Mouse (Mus musculus) small intestine, adult 2 months (tissue): ENCODE results near the gene Dnaic1. TPM values are rescaled to one million over a fixed set of nuclear protein-coding genes. Genes with fewer than 3 reads are reported as not detected.
"Not testable (repeated sequence)": the region's sequence is repeated elsewhere in the genome, so short reads cannot be mapped to it uniquely, and the experiment has no call there.

Source experiments
- H3K27ac ChIP-seq: fragments of 200-500 bp; 2 replicates; pipeline ENCODE4 v1.5.1; 2012; ENCODE audit warnings: low read depth, low read length, control low read depth, inconsistent platforms; ENCODE audit not compliant: insufficient read depth
- H3K27me3 ChIP-seq: fragments of 200-500 bp; 2 replicates; pipeline ENCODE4 v1.6.1; 2012; ENCODE audit warnings: mild to moderate bottlenecking, moderate library complexity, low read length, inconsistent platforms; ENCODE audit not compliant: control insufficient read depth, insufficient read depth
- H3K36me3 ChIP-seq: fragments of 200-500 bp; 2 replicates; pipeline ENCODE4 v1.6.1; 2012; ENCODE audit warnings: mild to moderate bottlenecking, low read length, control low read depth, inconsistent platforms; ENCODE audit not compliant: control insufficient read depth, insufficient read depth
- H3K4me1 ChIP-seq: fragments of 200-500 bp; 2 replicates; pipeline ENCODE4 v1.6.1; 2012; ENCODE audit warnings: low read length, inconsistent platforms, mixed read lengths; ENCODE audit not compliant: control insufficient read depth, insufficient read depth, insufficient read length
- H3K4me3 ChIP-seq: fragments of 200-500 bp; 2 replicates; pipeline ENCODE4 v1.5.1; 2012; ENCODE audit warnings: low read depth, mild to moderate bottlenecking, control low read depth, inconsistent platforms, low read length, moderate library complexity
- WGBS: fragments of 180-500 bp; shearing (Covaris S2); methylation state at CpG from one replicate; pipeline ENCODE4 v1.1.7; 2018; 5-methylcytosine and 5-hydroxymethylcytosine counted together
- polyA plus RNA-seq: library from polyadenylated mRNA; depleted of rRNA; stranded (reverse); fragments of >200 nt; gene quantifications from 2 replicates; pipeline ENCODE4 v1.2.3, GENCODE M21; 2012; rRNA removed

Dnaic1 gene
- polyA plus RNA-seq, 1 experiment = 5.4 TPM

GRCm38 (mm10) chr4:41684931-41685453, 115.4 kb downstream of the Dnaic1 start:
- not testable (repeated sequence) for H3K27ac ChIP-seq, H3K4me1 ChIP-seq, H3K4me3 ChIP-seq, H3K27me3 ChIP-seq, H3K36me3 ChIP-seq
- WGBS = 4% methylated on average over 14 of the region's 14 CpGs

DNA sequence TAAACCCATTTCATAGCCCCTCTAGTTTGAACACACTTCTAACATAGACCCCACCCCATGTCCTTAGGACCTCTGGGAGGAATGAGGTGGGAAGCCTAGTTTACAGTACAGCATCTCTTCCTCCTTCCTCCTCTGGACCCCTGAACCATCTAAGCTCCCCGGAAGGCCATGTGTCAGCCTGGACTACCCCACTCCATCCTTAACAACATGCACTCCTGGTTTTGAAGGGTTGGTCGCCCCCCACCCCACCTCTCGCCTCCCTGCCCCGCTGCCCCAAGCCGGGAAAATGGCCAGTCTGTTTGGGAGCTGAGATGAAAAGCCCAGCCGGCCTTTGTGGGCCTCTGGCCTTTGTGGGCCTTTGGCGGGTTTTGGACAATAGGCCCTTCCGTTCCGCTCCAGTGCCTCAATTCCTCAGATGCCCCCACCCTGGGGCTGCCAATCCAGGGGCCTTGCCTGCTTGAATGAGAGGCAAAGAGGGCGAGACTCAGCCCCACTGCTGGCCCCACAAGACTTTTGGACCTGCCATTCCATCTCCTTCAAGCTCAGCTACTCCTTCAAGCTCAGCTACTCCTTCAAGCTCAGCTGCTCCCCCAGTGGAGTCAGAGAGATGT, 116.4 kb downstream of the Dnaic1 start:
- not testable (repeated sequence) for H3K4me3 ChIP-seq
- WGBS = 50% methylated on average over 10 of the region's 10 CpGs

More for the DNA sequence above, 116.4 kb downstream of the Dnaic1 start:
- H3K36me3 ChIP-seq, H3K4me1 ChIP-seq, H3K27ac ChIP-seq, H3K27me3 ChIP-seq: not testable (repeated sequence)

Other genes starting within 250 kb of the Dnaic1 start
- 11.3 and 24.6 TPM in 2 replicates for gene Ubap1, start 220.8 kb upstream of the Dnaic1 start, polyA plus RNA-seq
- gene Kif24, start 104.9 kb upstream of the Dnaic1 start, polyA plus RNA-seq = 0.62 and 1.1 TPM in 2 replicates
- gene Nudt2, start 104.6 kb upstream of the Dnaic1 start, polyA plus RNA-seq = 4.8 and 10.5 TPM in 2 replicates
- 4.6 and 10.2 TPM in 2 replicates for gene AI464131, start 66.7 kb upstream of the Dnaic1 start, polyA plus RNA-seq
- gene 1110017D15Rik, start 52.4 kb upstream of the Dnaic1 start, polyA plus RNA-seq = 0.37 TPM in 1 of 2 replicates, not detected in the other
- 12.5 and 16.0 TPM in 2 replicates for gene Fam219a, start 237 bp upstream of the Dnaic1 start, polyA plus RNA-seq
- gene Enho, start 70.5 kb downstream of the Dnaic1 start, polyA plus RNA-seq = 7.6 and 9.3 TPM in 2 replicates
- gene Cntfr, start 127.3 kb downstream of the Dnaic1 start, polyA plus RNA-seq = 1.7 and 2.0 TPM in 2 replicates
- gene Il11ra1, start 130.2 kb downstream of the Dnaic1 start, polyA plus RNA-seq = 24.8 and 28.6 TPM in 2 replicates
- gene Rpp25l, start 143.8 kb downstream of the Dnaic1 start, polyA plus RNA-seq = 25.4 and 48.7 TPM in 2 replicates
- gene Dctn3, start 153.4 kb downstream of the Dnaic1 start, polyA plus RNA-seq = 35.0 and 69.5 TPM in 2 replicates
- 0.09 TPM in 1 of 2 replicates, not detected in the other for gene Arid3c, start 161.4 kb downstream of the Dnaic1 start, polyA plus RNA-seq
- 57.5 and 104 TPM in 2 replicates for gene Galt, start 185.5 kb downstream of the Dnaic1 start, polyA plus RNA-seq
- 28.1 and 44.0 TPM in 2 replicates for gene Sigmar1, start 186.4 kb downstream of the Dnaic1 start, polyA plus RNA-seq
- gene Ccl27a, start 204.5 kb downstream of the Dnaic1 start, polyA plus RNA-seq = 11.7 and 14.6 TPM in 2 replicates